Mouse (Mus musculus): ENCODE measurements around the gene 2410002F23Rik. TPM values are rescaled to one million over a fixed set of nuclear protein-coding genes. Genes with fewer than 3 reads are reported as not detected.

2410002F23Rik gene
- polyA plus RNA-seq, 1 experiment from 2014 or later: 51.3 TPM

GRCm38 (mm10) chr7:44271309-44271708, 24.8 kb downstream of the 2410002F23Rik start:
- no peaks in the 10 kb centered on the region for H3K9me3 ChIP-seq (ENCODE audit: low read length)
- H3K9ac ChIP-seq (replicated peaks; ENCODE audit: low read depth): no peak overlapping the region
- ATAC-seq (no peak), DNase-seq (ENCODE audit: low spot score) (no peak)
- 61% methylated on average over 2 of the region's 2 CpGs for WGBS
- TF ChIP-seq EP300 (IDR thresholded peaks at IDR 0.05) (no peak), CTCF (IDR thresholded peaks at IDR 0.05) (no peak)
- no peak overlapping the region for H3K27ac ChIP-seq (ENCODE audit: low read length)
- peaks cover 10% of the 10 kb centered on the region; the same call in 1 of the 2 replicates for H3K27me3 ChIP-seq (replicated peaks; ENCODE audit: insufficient read depth, low read length)
- no peak overlapping the region for H3K4me3 ChIP-seq (ENCODE audit: low read depth, low read length)
- H3K4me2 ChIP-seq (replicated peaks; ENCODE audit: low read depth, low read length): no peak overlapping the region
- no peaks in the 10 kb centered on the region for H3K4me1 ChIP-seq (ENCODE audit: insufficient read depth, low read depth, low read length)
- H3K36me3 ChIP-seq (ENCODE audit: insufficient read depth, low read length): no peaks in the 10 kb centered on the region

GRCm38 (mm10) chr7:44272546-44272945, 26.0 kb downstream of the 2410002F23Rik start:
- H3K9me3 ChIP-seq (ENCODE audit: low read length): no peaks in the 10 kb centered on the region
- no peak overlapping the region for H3K9ac ChIP-seq (replicated peaks; ENCODE audit: low read depth)
- H3K4me1 ChIP-seq (ENCODE audit: insufficient read depth, low read depth, low read length): no peaks in the 10 kb centered on the region
- ATAC-seq (no peak), DNase-seq (ENCODE audit: low spot score) (no peak)
- TF ChIP-seq CTCF (IDR thresholded peaks at IDR 0.05) (no peak), EP300 (IDR thresholded peaks at IDR 0.05) (no peak)
- H3K4me3 ChIP-seq (ENCODE audit: low read depth, low read length): no peak overlapping the region
- 88% methylated on average over 7 of the region's 7 CpGs for WGBS
- H3K27me3 ChIP-seq (replicated peaks; ENCODE audit: insufficient read depth, low read length): peaks cover 10% of the 10 kb centered on the region; the same call in 1 of the 2 replicates
- no peak overlapping the region for H3K4me2 ChIP-seq (replicated peaks; ENCODE audit: low read depth, low read length)
- no peaks in the 10 kb centered on the region for H3K36me3 ChIP-seq (ENCODE audit: insufficient read depth, low read length)
- H3K27ac ChIP-seq (ENCODE audit: low read length): no peak overlapping the region

GRCm38 (mm10) chr7:44273446-44273845, 26.9 kb downstream of the 2410002F23Rik start:
- no peaks in the 10 kb centered on the region for H3K4me1 ChIP-seq (ENCODE audit: insufficient read depth, low read depth, low read length)
- no peak overlapping the region for H3K27ac ChIP-seq (ENCODE audit: low read length)
- H3K4me2 ChIP-seq (replicated peaks; ENCODE audit: low read depth, low read length): no peak overlapping the region
- H3K9ac ChIP-seq (replicated peaks; ENCODE audit: low read depth): no peak overlapping the region
- no peak overlapping the region for H3K4me3 ChIP-seq (ENCODE audit: low read depth, low read length)
- no peak for ATAC-seq
- no peak for DNase-seq (ENCODE audit: low spot score)
- WGBS: 60% methylated on average over 7 of the region's 7 CpGs
- H3K9me3 ChIP-seq (ENCODE audit: low read length): no peaks in the 10 kb centered on the region
- no peak for TF ChIP-seq EP300 (IDR thresholded peaks at IDR 0.05)
- TF ChIP-seq CTCF (IDR thresholded peaks at IDR 0.05): no peak
- no peaks in the 10 kb centered on the region for H3K36me3 ChIP-seq (ENCODE audit: insufficient read depth, low read length)
- peaks cover 10% of the 10 kb centered on the region; the same call in 1 of the 2 replicates for H3K27me3 ChIP-seq (replicated peaks; ENCODE audit: insufficient read depth, low read length)

- Histone ChIP-seq H3K36me3 (ENCODE audit: insufficient read depth, low read length) (no peaks in the 10 kb centered on the region), H3K4me2 (replicated peaks; ENCODE audit: low read depth, low read length) (no peak overlapping the region), H3K27me3 (replicated peaks; ENCODE audit: insufficient read depth, low read length) (peaks cover 10% of the 10 kb centered on the region; the same call in 1 of the 2 replicates), H3K9ac (replicated peaks; ENCODE audit: low read depth) (no peak overlapping the region), H3K4me3 (ENCODE audit: low read depth, low read length) (no peak overlapping the region), H3K4me1 (ENCODE audit: insufficient read depth, low read depth, low read length) (no peaks in the 10 kb centered on the region), H3K27ac (ENCODE audit: low read length) (no peak overlapping the region), H3K9me3 (ENCODE audit: low read length) (no peaks in the 10 kb centered on the region)
- no peak for ATAC-seq
- WGBS: 26% methylated on average over 11 of the region's 11 CpGs
- TF ChIP-seq CTCF (IDR thresholded peaks at IDR 0.05): no peak
- no peak for TF ChIP-seq EP300 (IDR thresholded peaks at IDR 0.05)
- DNase-seq (ENCODE audit: low spot score): no peak
Measured at GRCm38 (mm10) chr7:44274096-44274495, 27.6 kb downstream of the 2410002F23Rik start.

- no peaks in the 10 kb centered on the region for H3K36me3 ChIP-seq (ENCODE audit: insufficient read depth, low read length)
- DNase-seq (ENCODE audit: low spot score) (no peak), ATAC-seq (no peak)
- H3K9me3 ChIP-seq (ENCODE audit: low read length): no peaks in the 10 kb centered on the region
- H3K9ac ChIP-seq (replicated peaks; ENCODE audit: low read depth): no peak overlapping the region
- peaks cover 10% of the 10 kb centered on the region; the same call in 1 of the 2 replicates for H3K27me3 ChIP-seq (replicated peaks; ENCODE audit: insufficient read depth, low read length)
- H3K4me2 ChIP-seq (replicated peaks; ENCODE audit: low read depth, low read length): no peak overlapping the region
- no peak overlapping the region for H3K4me3 ChIP-seq (ENCODE audit: low read depth, low read length)
- TF ChIP-seq CTCF (IDR thresholded peaks at IDR 0.05) (no peak), EP300 (IDR thresholded peaks at IDR 0.05) (no peak)
- no peak overlapping the region for H3K27ac ChIP-seq (ENCODE audit: low read length)
- no peaks in the 10 kb centered on the region for H3K4me1 ChIP-seq (ENCODE audit: insufficient read depth, low read depth, low read length)
- WGBS: 75% methylated on average over 3 of the region's 3 CpGs
Measured at GRCm38 (mm10) chr7:44275546-44275945, 29.0 kb downstream of the 2410002F23Rik start.

GRCm38 (mm10) chr7:44276461-44277249, 30.1 kb downstream of the 2410002F23Rik start:
- Histone ChIP-seq H3K9me3 (ENCODE audit: low read length) (no peaks in the 10 kb centered on the region), H3K27me3 (replicated peaks; ENCODE audit: insufficient read depth, low read length) (peaks cover 10% of the 10 kb centered on the region; the same call in 1 of the 2 replicates), H3K4me2 (replicated peaks; ENCODE audit: low read depth, low read length) (no peak overlapping the region), H3K4me3 (ENCODE audit: low read depth, low read length) (no peak overlapping the region), H3K36me3 (ENCODE audit: insufficient read depth, low read length) (no peaks in the 10 kb centered on the region), H3K27ac (ENCODE audit: low read length) (no peak overlapping the region), H3K9ac (replicated peaks; ENCODE audit: low read depth) (no peak overlapping the region), H3K4me1 (ENCODE audit: insufficient read depth, low read depth, low read length) (no peaks in the 10 kb centered on the region)
- DNase-seq (ENCODE audit: low spot score) (no peak), ATAC-seq (no peak)
- WGBS: 66% methylated on average over 9 of the region's 10 CpGs
- TF ChIP-seq EP300 (IDR thresholded peaks at IDR 0.05) (no peak), CTCF (IDR thresholded peaks at IDR 0.05) (no peak)
